Mouse (Mus musculus): ENCODE data around the gene Acot8. TPM values are rescaled to one million over a fixed set of nuclear protein-coding genes. Genes with fewer than 3 reads are reported as not detected.

Gene Acot8
- polyA plus RNA-seq (2011; ENCODE audit: insufficient read depth, insufficient read length, low read depth, missing spikeins), result 15.0 and 15.7 TPM in 2 replicates

- Histone ChIP-seq H3K4me3 (ENCODE audit: low read depth, low read length) (peak within 1 kb of the TSS; percentile 79), H3K9ac (ENCODE audit: low read depth, poor library complexity, severe bottlenecking) (peak within 1 kb of the TSS; percentile 60), H3K27ac (ENCODE audit: insufficient read depth, low read length) (peak within 1 kb of the TSS; percentile 68), H3K27me3 (ENCODE audit: control insufficient read depth, insufficient read depth, low read length, poor library complexity, severe bottlenecking) (no peaks in the 10 kb centered on the region), H3K4me1 (ENCODE audit: control insufficient read depth, insufficient read depth, low read length) (peaks cover 5% of the 10 kb centered on the region), H3K9me3 (replicated peaks; ENCODE audit: control insufficient read depth, insufficient read depth, low read length, poor library complexity, severe bottlenecking) (no peaks in the 10 kb centered on the region), H3K36me3 (ENCODE audit: control insufficient read depth, insufficient read depth, low read length, poor library complexity, severe bottlenecking) (no peaks in the 10 kb centered on the region)
- TF ChIP-seq CTCF (IDR thresholded peaks at IDR 0.05; ENCODE audit: low read depth, low read length), result no peak
- TF ChIP-seq EP300 (IDR thresholded peaks at IDR 0.05; ENCODE audit: insufficient read depth, low read depth, low read length), result no peak
- TF ChIP-seq POLR2A (IDR thresholded peaks at IDR 0.05; ENCODE audit: insufficient read depth, low read length), result peak; percentile 94
These were observed at the start of gene Acot8, which contains the start of gene Zswim3 for GRCm38 (mm10) chr2:164804533-164805331. Gene Acot8, minus strand, starts transcription at chr2:164804882. Gene Zswim3, plus strand, starts transcription at chr2:164805098.

GRCm38 (mm10) chr2:164850061-164850460 lies 45.4 kb upstream of the Acot8 start:
- no peaks in the 10 kb centered on the region for H3K27me3 ChIP-seq (ENCODE audit: control insufficient read depth, insufficient read depth, low read length, poor library complexity, severe bottlenecking)
- no peaks in the 10 kb centered on the region for H3K9me3 ChIP-seq (replicated peaks; ENCODE audit: control insufficient read depth, insufficient read depth, low read length, poor library complexity, severe bottlenecking)
- H3K27ac ChIP-seq (ENCODE audit: insufficient read depth, low read length), result no peak overlapping the region
- H3K9ac ChIP-seq (ENCODE audit: low read depth, poor library complexity, severe bottlenecking), result no peak overlapping the region
- H3K4me1 ChIP-seq (ENCODE audit: control insufficient read depth, insufficient read depth, low read length), result no peaks in the 10 kb centered on the region
- TF ChIP-seq POLR2A (IDR thresholded peaks at IDR 0.05; ENCODE audit: insufficient read depth, low read length) (no peak), CTCF (IDR thresholded peaks at IDR 0.05; ENCODE audit: low read depth, low read length) (no peak), EP300 (IDR thresholded peaks at IDR 0.05; ENCODE audit: insufficient read depth, low read depth, low read length) (no peak)
- H3K36me3 ChIP-seq (ENCODE audit: control insufficient read depth, insufficient read depth, low read length, poor library complexity, severe bottlenecking), result peaks cover 28% of the 10 kb centered on the region
- H3K4me3 ChIP-seq (ENCODE audit: low read depth, low read length), result no peak overlapping the region

- no peaks in the 10 kb centered on the region for H3K9me3 ChIP-seq (replicated peaks; ENCODE audit: control insufficient read depth, insufficient read depth, low read length, poor library complexity, severe bottlenecking)
- no peak overlapping the region for H3K9ac ChIP-seq (ENCODE audit: low read depth, poor library complexity, severe bottlenecking)
- H3K4me3 ChIP-seq (ENCODE audit: low read depth, low read length), result no peak overlapping the region
- peaks cover 5% of the 10 kb centered on the region for H3K36me3 ChIP-seq (ENCODE audit: control insufficient read depth, insufficient read depth, low read length, poor library complexity, severe bottlenecking)
- no peaks in the 10 kb centered on the region for H3K4me1 ChIP-seq (ENCODE audit: control insufficient read depth, insufficient read depth, low read length)
- H3K27me3 ChIP-seq (ENCODE audit: control insufficient read depth, insufficient read depth, low read length, poor library complexity, severe bottlenecking), result no peaks in the 10 kb centered on the region
- TF ChIP-seq CTCF (IDR thresholded peaks at IDR 0.05; ENCODE audit: low read depth, low read length), result peak; percentile 46
- TF ChIP-seq POLR2A (IDR thresholded peaks at IDR 0.05; ENCODE audit: insufficient read depth, low read length), result no peak
- no peak overlapping the region for H3K27ac ChIP-seq (ENCODE audit: insufficient read depth, low read length)
These were observed 41.1 kb upstream of the Acot8 start for GRCm38 (mm10) chr2:164845782-164846181.

DNA sequence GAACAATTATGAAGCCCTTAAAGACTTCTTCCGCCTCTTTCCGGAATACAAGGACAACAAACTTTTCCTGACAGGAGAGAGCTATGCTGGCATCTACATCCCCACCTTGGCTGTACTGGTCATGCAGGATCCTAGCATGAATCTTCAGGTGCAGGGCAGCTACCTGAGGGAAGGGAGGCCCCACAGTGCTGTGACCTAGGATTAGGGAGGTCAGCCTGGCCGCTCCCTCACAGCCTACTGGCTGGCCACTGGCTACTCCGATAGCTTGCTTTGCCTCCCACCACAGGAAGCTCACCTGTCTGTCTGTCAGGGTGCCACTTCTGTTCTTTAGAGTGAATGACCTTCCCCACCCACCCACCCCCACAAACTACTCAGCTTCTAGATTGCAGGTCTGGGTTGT lies 30.5 kb upstream of the Acot8 start:
- TF ChIP-seq POLR2A (IDR thresholded peaks at IDR 0.05; ENCODE audit: insufficient read depth, low read length) (no peak), CTCF (IDR thresholded peaks at IDR 0.05; ENCODE audit: low read depth, low read length) (no peak), EP300 (IDR thresholded peaks at IDR 0.05; ENCODE audit: insufficient read depth, low read depth, low read length) (no peak)
- Histone ChIP-seq H3K36me3 (ENCODE audit: control insufficient read depth, insufficient read depth, low read length, poor library complexity, severe bottlenecking) (peaks cover 26% of the 10 kb centered on the region), H3K9ac (ENCODE audit: low read depth, poor library complexity, severe bottlenecking) (no peak overlapping the region), H3K27me3 (ENCODE audit: control insufficient read depth, insufficient read depth, low read length, poor library complexity, severe bottlenecking) (no peaks in the 10 kb centered on the region), H3K27ac (ENCODE audit: insufficient read depth, low read length) (no peak overlapping the region), H3K9me3 (replicated peaks; ENCODE audit: control insufficient read depth, insufficient read depth, low read length, poor library complexity, severe bottlenecking) (no peaks in the 10 kb centered on the region), H3K4me1 (ENCODE audit: control insufficient read depth, insufficient read depth, low read length) (no peaks in the 10 kb centered on the region), H3K4me3 (ENCODE audit: low read depth, low read length) (peak overlapping the region; percentile 23; the same call in 1 of the 2 replicates)

DNA sequence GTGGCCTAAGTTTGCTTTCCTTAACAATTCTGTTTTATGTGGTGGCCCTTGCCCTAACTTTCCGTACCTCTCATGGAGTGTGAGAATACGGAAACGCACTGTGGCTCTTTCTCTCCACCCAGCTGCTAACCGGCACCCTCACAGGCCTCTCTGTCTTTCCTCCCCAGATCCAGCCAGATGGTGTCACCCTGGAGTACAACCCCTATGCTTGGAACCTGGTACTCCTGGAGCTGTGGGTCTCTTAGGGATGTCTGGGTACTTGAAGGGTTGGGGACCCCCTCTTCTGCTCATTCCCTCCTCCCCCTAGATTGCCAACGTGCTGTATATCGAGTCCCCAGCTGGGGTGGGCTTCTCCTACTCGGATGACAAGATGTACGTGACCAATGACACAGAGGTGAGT lies 29.8 kb upstream of the Acot8 start:
- H3K36me3 ChIP-seq (ENCODE audit: control insufficient read depth, insufficient read depth, low read length, poor library complexity, severe bottlenecking), result peaks cover 23% of the 10 kb centered on the region
- no peaks in the 10 kb centered on the region for H3K27me3 ChIP-seq (ENCODE audit: control insufficient read depth, insufficient read depth, low read length, poor library complexity, severe bottlenecking)
- H3K9me3 ChIP-seq (replicated peaks; ENCODE audit: control insufficient read depth, insufficient read depth, low read length, poor library complexity, severe bottlenecking), result no peaks in the 10 kb centered on the region
- H3K27ac ChIP-seq (ENCODE audit: insufficient read depth, low read length), result no peak overlapping the region
- peak overlapping the region; percentile 78 for H3K9ac ChIP-seq (ENCODE audit: low read depth, poor library complexity, severe bottlenecking)
- H3K4me1 ChIP-seq (ENCODE audit: control insufficient read depth, insufficient read depth, low read length), result no peaks in the 10 kb centered on the region
- peak overlapping the region; percentile 84 for H3K4me3 ChIP-seq (ENCODE audit: low read depth, low read length)
- TF ChIP-seq EP300 (IDR thresholded peaks at IDR 0.05; ENCODE audit: insufficient read depth, low read depth, low read length), result no peak

DNA sequence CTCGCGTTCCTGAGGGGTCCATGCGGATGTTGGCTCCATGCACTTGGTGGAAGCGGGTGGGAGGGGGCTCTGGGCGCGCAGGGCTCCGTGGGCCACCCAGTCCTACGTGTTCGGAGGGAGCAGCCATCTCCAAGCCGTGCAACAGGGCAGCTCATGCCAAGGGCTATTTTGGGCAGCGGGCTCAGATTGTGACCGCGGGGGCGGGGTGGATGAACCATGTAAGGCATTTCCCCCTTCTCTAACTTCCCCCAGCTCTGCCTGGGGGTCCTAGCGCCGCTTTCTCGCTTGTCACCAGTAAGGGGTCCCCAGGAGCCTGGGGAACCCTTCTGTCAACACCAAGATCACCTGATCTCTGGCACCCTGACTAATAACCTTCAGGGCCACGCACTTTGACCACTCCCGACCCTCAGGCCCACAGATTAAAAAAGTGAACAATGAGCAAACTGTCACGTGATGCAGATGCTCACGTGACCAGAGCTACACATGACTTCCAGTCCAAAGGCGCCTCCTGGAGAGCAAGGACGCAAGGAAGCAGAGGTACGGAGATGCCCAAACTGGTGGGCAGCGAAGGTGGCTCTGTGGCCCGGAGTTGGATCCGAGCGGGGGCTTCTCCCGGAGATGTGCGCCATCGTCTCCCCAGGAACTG lies 28.8 kb upstream of the Acot8 start, which contains the start of gene Neurl2:
TSS of gene Neurl2 (minus strand) at position 143 of the 646 bp plus-strand sequence.
- Histone ChIP-seq H3K4me3 (ENCODE audit: low read depth, low read length) (peak within 1 kb of the TSS; percentile 84), H3K4me1 (ENCODE audit: control insufficient read depth, insufficient read depth, low read length) (no peaks in the 10 kb centered on the region)
- TF ChIP-seq CTCF (IDR thresholded peaks at IDR 0.05; ENCODE audit: low read depth, low read length) (no peak), EP300 (IDR thresholded peaks at IDR 0.05; ENCODE audit: insufficient read depth, low read depth, low read length) (peak; percentile 84)

More for the DNA sequence above, 28.8 kb upstream of the Acot8 start, which contains the start of gene Neurl2:
- Histone ChIP-seq H3K36me3 (ENCODE audit: control insufficient read depth, insufficient read depth, low read length, poor library complexity, severe bottlenecking) (peaks cover 14% of the 10 kb centered on the region), H3K27ac (ENCODE audit: insufficient read depth, low read length) (0 out of 2 replicates have a peak within 1 kb of the TSS, but pooled peaks have one; percentile 12), H3K9ac (ENCODE audit: low read depth, poor library complexity, severe bottlenecking) (peak within 1 kb of the TSS; percentile 78), H3K27me3 (ENCODE audit: control insufficient read depth, insufficient read depth, low read length, poor library complexity, severe bottlenecking) (no peaks in the 10 kb centered on the region), H3K9me3 (replicated peaks; ENCODE audit: control insufficient read depth, insufficient read depth, low read length, poor library complexity, severe bottlenecking) (no peaks in the 10 kb centered on the region)
